In genomic region chr15:68471928-68472327, GRCm38 (mm10) we compare ENCODE assay signal across 10 mouse cellular contexts.
"Had no signal": no experiment of that assay in that cellular context is flagged by ENCODE, and none has a peak within 500 bp of the region (broad histone marks: within the 10 kb centered on the region; RNA-seq: fewer than 3 reads in every experiment).

No protein-coding gene starts in this region.

- DNase-seq: retina, postnatal 1 day; right cerebral cortex, postnatal 25 days; right cerebral cortex, postnatal 4 days; spleen, adult 18-20 months; thymus, adult 18-20 months; thymus, adult 2 months; thymus, postnatal 14 days; thymus, postnatal 25 days; thymus, postnatal 36 days; thymus, postnatal 4 days had no signal
